Mouse (Mus musculus) layer of hippocampus, adult 2 months (tissue): ENCODE results near the gene Gpr176. TPM values are rescaled to one million over a fixed set of nuclear protein-coding genes. Genes with fewer than 3 reads are reported as not detected.
"Not testable (repeated sequence)": the region's sequence is repeated elsewhere in the genome, so short reads cannot be mapped to it uniquely, and the experiment has no call there.

Source experiments
- DNase-seq, 2 experiments: peaks; one replicate each; pipeline ENCODE4 v3.0.0; 2022; ENCODE audit warnings: low spot score in 2 of 2
- H3K27ac ChIP-seq: fragments of 200-600 bp; 2 replicates; pipeline ENCODE4 v1.8.1; 2022
- H3K4me3 ChIP-seq: fragments of 200-600 bp; 2 replicates; pipeline ENCODE4 v1.8.1; 2022; ENCODE audit warnings: mild to moderate bottlenecking
- CTCF ChIP-seq: fragments of 200-600 bp; conservative IDR thresholded peaks from 2 replicates; pipeline ENCODE4 v1.8.1; 2022; ENCODE audit warnings: antibody characterized with exemption, mild to moderate bottlenecking, moderate library complexity
- total RNA-seq, 2 experiments: library from RNA; stranded (reverse); gene quantifications; 2 replicates each; pipeline ENCODE4 v1.2.3; 2021

The Gpr176 gene
- total RNA-seq, 2 experiments from 2014 or later = 10.8 to 11.8 TPM

GRCm38 (mm10) chr2:118306522-118306895 is 66.7 kb downstream of the Gpr176 start:
- H3K27ac ChIP-seq = no peak overlapping the region
- H3K4me3 ChIP-seq = no peak overlapping the region
- DNase-seq = no peak
- no peak for TF ChIP-seq CTCF

GRCm38 (mm10) chr2:118305827-118306521 is 67.2 kb downstream of the Gpr176 start:
- H3K4me3 ChIP-seq = no peak overlapping the region
- no peak overlapping the region for H3K27ac ChIP-seq
- no peak for TF ChIP-seq CTCF
- no peak for DNase-seq

DNA sequence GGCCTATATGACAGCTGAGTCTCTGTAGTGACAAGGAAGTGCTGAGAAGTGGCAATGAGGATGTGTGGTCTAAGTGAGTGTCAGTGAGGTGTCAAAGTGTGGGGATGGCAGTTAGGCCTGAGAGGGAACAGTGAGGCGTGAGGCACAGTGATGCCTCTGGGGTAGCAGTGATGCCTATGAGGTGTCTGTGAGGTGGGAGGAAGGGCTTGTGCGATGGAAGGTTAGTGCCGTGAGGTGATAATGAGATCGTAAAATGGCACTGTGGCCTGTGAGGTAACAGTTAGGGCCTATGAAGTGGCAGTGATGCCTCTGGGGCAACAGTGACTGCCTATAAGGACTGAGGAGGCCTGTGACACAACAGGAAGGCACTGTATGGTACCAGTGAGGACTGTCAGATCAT is 69.8 kb downstream of the Gpr176 start:
- Histone ChIP-seq H3K27ac (no peak overlapping the region), H3K4me3 (no peak overlapping the region)
- TF ChIP-seq CTCF = no peak
- no peak for DNase-seq

DNA sequence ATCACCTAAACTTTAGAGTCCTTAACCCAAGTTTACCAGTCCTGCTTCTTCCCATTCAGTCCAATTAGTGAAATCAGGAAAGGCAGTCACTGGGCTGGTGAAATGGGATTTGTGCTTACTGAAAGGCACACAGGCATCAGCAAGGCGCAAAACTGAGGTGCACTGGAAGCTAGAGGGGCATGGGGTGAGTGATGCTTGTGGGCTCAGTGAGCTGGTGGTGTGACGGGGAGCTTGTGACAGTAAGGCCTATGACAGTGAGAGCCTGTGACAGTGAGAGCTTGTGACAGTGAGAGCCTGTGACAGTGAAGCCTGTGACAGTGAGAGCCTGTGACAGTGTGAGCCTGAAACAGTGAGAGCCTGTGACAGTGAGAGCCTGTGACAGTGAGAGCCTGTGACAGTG is 71.6 kb downstream of the Gpr176 start:
- DNase-seq = no peak
- Histone ChIP-seq H3K27ac (no peak overlapping the region), H3K4me3 (no peak overlapping the region)
- TF ChIP-seq CTCF = no peak

DNA sequence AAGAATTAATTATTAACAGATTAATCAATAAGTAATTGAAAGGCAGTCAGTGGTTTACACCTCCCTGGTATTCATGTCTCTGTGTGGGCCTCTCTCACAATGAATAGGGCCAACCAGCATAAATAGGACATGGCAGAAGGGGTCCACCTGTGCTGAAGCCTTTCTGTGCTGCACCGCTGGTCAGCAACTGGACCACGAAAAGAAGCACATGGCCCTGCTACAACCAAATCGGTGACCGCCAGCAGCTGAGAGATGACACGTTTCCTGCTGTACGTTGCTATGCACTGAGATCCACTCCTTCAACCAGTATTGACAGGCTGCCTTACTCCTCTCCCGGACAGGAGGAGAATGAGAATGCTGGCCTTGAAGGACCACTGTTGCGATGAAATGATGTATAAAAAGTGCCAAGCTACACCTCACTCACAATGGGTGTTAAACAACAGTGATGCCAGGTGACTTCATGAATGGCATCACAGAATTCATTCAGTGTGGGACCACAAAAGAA is 72.1 kb downstream of the Gpr176 start:
- no peak for TF ChIP-seq CTCF
- no peak for DNase-seq
- H3K4me3 ChIP-seq = no peak overlapping the region
- H3K27ac ChIP-seq = no peak overlapping the region

DNA sequence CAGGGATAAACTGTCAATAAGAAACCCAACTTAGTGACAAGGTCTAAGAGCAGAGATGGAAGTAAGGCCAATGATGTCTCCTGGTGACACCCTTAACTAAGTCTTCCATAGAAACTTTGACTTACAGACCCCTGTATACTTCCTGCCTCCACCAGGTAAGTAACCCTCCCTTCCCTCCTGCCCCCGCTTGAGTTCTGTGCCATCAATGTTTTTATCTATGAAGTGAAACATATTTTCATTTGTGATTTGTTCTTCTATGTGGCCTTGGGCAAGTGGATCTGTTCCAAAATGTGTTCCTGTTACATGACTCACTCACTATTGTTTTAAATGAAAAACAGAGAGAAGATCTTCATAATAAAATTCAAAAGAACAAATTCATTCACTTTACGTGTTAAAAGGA is 73.2 kb downstream of the Gpr176 start:
- no peak overlapping the region for H3K27ac ChIP-seq
- H3K4me3 ChIP-seq = no peak overlapping the region
- DNase-seq = no peak
- TF ChIP-seq CTCF = no peak

DNA sequence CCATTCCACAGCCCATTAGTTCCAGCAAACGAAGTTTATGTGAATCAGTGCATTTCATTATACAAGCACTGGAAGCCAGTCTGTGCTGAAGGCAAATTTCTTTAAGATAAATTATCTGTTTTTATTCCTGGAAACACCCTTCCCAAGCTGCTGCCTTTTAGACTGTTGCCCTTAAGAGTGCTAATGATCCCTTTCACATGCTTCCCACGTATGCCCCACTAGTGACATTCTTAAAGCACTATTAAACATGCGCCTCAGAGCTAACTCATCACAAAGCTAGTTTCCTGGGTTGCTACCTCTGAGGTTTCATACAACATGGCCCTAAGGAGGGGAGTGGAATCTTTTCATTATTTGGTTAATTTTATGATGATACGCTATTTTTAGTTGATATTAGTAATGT is 74.6 kb downstream of the Gpr176 start:
- Histone ChIP-seq H3K4me3 (no peak overlapping the region), H3K27ac (no peak overlapping the region)
- TF ChIP-seq CTCF = no peak
- no peak for DNase-seq

DNA sequence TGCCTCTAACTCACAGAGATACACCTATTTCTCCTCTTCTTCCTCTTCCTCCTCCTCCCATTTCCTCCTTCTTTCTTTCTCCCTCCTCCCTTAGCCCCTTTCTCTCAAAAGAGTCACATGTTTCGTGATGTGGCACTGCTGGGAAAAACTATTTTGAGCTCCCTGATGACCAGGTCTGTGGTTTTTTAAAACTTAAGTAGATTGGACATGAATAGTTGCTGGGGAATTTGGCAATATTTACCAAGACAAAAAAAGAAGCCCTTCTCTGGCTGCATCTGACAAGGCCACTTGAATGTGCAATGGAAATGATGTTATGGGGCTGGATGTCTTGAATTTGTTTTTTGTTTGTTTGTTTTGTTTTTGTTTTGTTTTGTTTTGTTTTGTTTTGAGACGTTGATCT is 75.3 kb downstream of the Gpr176 start:
- no peak for TF ChIP-seq CTCF
- DNase-seq = no peak
- Histone ChIP-seq H3K4me3 (no peak overlapping the region), H3K27ac (no peak overlapping the region)

GRCm38 (mm10) chr2:118295505-118295904 is 77.7 kb downstream of the Gpr176 start:
- peak in 1 of 2 experiments; percentile 21 for DNase-seq
- Histone ChIP-seq H3K27ac (no peak overlapping the region), H3K4me3 (no peak overlapping the region)
- no peak for TF ChIP-seq CTCF

GRCm38 (mm10) chr2:118293583-118293982 is 79.6 kb downstream of the Gpr176 start:
- H3K4me3 ChIP-seq = no peak overlapping the region

DNA sequence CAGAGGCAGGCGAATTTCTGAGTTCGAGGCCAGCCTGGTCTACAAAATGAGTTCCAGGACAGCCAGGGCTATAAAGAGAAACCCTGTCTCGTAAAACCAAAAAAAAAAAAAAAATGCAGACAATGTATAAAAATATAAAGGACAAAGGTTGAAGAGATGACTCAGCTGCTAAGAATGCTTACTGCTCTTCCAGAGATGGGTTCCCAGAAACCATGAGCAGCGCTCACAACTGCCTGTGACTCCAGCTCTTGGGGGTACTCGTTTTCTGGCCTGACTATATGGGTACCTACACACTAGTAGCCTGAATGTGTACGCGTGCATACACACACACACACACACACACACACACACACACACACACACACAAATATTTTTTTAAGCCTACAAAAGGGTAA is 84.2 kb downstream of the Gpr176 start:
- not testable (repeated sequence) for H3K4me3 ChIP-seq, H3K27ac ChIP-seq, DNase-seq

More at GRCm38 (mm10) chr2:118293583-118293982, 79.6 kb downstream of the Gpr176 start:
- H3K27ac ChIP-seq = no peak overlapping the region
- no peak for TF ChIP-seq CTCF
- no peak for DNase-seq

DNA sequence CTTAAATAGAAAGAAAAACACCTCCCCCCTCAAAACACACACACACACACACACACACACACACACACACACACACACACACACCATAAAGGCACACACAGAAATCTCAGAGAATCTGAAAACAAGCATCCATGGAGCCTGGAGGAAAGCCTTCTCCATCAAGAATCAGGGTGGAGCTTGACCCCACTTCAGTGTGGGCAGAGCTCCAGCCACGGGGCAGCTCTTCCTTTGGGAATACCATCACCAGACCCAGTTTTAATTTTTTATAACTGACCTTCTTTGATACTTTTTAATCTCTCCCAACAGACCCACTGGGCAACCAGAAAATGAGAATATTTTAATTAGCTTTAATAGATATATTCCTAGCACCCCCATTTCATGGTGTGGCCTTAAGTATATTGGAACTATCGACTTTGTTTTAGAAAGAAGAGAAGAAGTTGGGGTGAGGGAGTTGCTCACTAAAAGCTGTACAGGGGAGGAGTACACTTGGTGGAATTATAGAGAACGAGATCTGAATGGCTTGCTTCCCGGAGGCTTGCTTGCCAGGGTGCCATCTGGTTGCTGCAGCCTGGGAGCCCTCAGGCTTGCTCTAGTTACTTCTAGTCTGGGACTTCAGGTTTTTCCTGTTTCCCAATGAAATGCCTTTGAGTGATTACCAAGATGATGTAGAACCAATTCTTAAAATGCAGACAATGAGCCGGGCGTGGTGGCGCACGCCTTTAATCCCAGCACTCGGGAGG is 84.7 kb downstream of the Gpr176 start:
- no peak for DNase-seq
- no peak for TF ChIP-seq CTCF
- Histone ChIP-seq H3K27ac (no peak overlapping the region), H3K4me3 (no peak overlapping the region)

DNA sequence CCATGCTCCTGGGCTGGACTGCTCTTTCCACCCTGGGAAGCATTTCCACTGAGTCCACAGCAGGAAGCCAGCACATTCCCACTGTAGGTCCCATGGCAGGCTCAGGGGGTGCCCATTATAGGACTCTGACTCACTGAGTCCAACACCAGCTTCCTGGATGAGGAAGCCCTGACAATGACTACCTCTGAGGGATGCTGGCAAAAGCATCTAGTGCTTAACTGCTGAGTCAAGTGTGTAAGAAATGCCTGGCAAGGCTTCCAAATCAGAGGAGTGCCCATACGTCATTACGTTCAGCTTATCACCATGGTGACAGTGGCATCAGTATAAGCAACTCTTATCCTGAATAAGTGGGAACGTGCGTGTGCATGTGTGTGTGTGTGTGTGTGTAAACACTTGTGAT is 85.5 kb downstream of the Gpr176 start:
- no peak overlapping the region for H3K27ac ChIP-seq
- no peak for TF ChIP-seq CTCF
- no peak overlapping the region for H3K4me3 ChIP-seq
- DNase-seq = no peak

- no peak overlapping the region for H3K4me3 ChIP-seq
- H3K27ac ChIP-seq = no peak overlapping the region
- no peak for DNase-seq
- no peak for TF ChIP-seq CTCF
Observed at GRCm38 (mm10) chr2:118282467-118282866, 90.8 kb downstream of the Gpr176 start.
